Comparison of ENCODE assay signal across 14 mouse cellular contexts in genomic region chr11:116076266-116076540, GRCm38 (mm10). TPM values are rescaled to one million over a fixed set of nuclear protein-coding genes. Genes with fewer than 3 reads are reported as not detected.
DNase-seq lines count a peak whose midpoint lies in the region; ATAC-seq and TF ChIP-seq lines count a peak whose summit lies in the region.
"Had no signal": no experiment of that assay in that cellular context is flagged by ENCODE, and none has a peak within 500 bp of the region (broad histone marks: within the 10 kb centered on the region; RNA-seq: fewer than 3 reads in every experiment).

No protein-coding gene starts in this region.

- H3K9me3 ChIP-seq in forebrain, embryonic 14.5 days (replicated peaks; ENCODE audit: control insufficient read depth, low read length): no peaks in the 10 kb centered on the region
- H3K9me3 ChIP-seq in forebrain, embryonic 11.5 days (ENCODE audit: control insufficient read depth, low read length): no peaks in the 10 kb centered on the region
- H3K9me3 ChIP-seq in lung, postnatal 0 days (ENCODE audit: low read length): no peaks in the 10 kb centered on the region
- H3K9me3 ChIP-seq in embryonic facial prominence, embryonic 13.5 days: no peaks in the 10 kb centered on the region
- H3K9me3 ChIP-seq: midbrain, embryonic 15.5 days; neural tube, embryonic 13.5 days had no signal

- TF ChIP-seq EP300 in lung, postnatal 0 days (IDR thresholded peaks at IDR 0.05): no peak

- H3K4me2 ChIP-seq in forebrain, embryonic 14.5 days (ENCODE audit: low read length): no peak overlapping the region
- H3K4me2 ChIP-seq in forebrain, embryonic 11.5 days (ENCODE audit: low read depth, low read length, severe bottlenecking): no peak overlapping the region
- H3K4me2 ChIP-seq in lung, postnatal 0 days (replicated peaks; ENCODE audit: low read depth, low read length): peak overlapping the region; percentile 61
- no peak overlapping the region for H3K4me2 ChIP-seq in embryonic facial prominence, embryonic 13.5 days
- H3K4me2 ChIP-seq: midbrain, embryonic 15.5 days; neural tube, embryonic 13.5 days had no signal

- peak overlapping the region; percentile 8; the same call in 1 of the 2 replicates for H3K9ac ChIP-seq in forebrain, embryonic 14.5 days (ENCODE audit: low read length)
- H3K9ac ChIP-seq in forebrain, embryonic 11.5 days (ENCODE audit: low read length): no peak overlapping the region
- H3K9ac ChIP-seq in lung, postnatal 0 days (replicated peaks; ENCODE audit: low read depth): no peak overlapping the region
- H3K9ac ChIP-seq in embryonic facial prominence, embryonic 13.5 days: no peak overlapping the region
- H3K9ac ChIP-seq: midbrain, embryonic 15.5 days; neural tube, embryonic 13.5 days had no signal

- no peak overlapping the region for H3K27ac ChIP-seq in forebrain, embryonic 14.5 days (ENCODE audit: low read depth, low read length)
- H3K27ac ChIP-seq in forebrain, embryonic 11.5 days (ENCODE audit: low read depth, low read length): no peak overlapping the region
- no peak overlapping the region for H3K27ac ChIP-seq in lung, postnatal 0 days (ENCODE audit: low read length)
- no peak overlapping the region for H3K27ac ChIP-seq in embryonic facial prominence, embryonic 13.5 days
- no peak overlapping the region for H3K27ac ChIP-seq in small intestine, adult 2 months (ENCODE audit: insufficient read depth, low read depth, low read length)
- H3K27ac ChIP-seq: midbrain, embryonic 15.5 days; neural tube, embryonic 13.5 days had no signal

- TF ChIP-seq CTCF in lung, postnatal 0 days (IDR thresholded peaks at IDR 0.05): 0 out of 2 replicates have a peak, but pooled peaks have one; percentile 6
- no peak for TF ChIP-seq CTCF in small intestine, adult 2 months (IDR thresholded peaks at IDR 0.05; ENCODE audit: extremely low read depth, insufficient read length, insufficient replicate concordance, low read depth, low read length)

- no peaks in the 10 kb centered on the region for H3K4me1 ChIP-seq in forebrain, embryonic 14.5 days (ENCODE audit: control insufficient read depth, insufficient read depth, low read length)
- peaks cover 8% of the 10 kb centered on the region for H3K4me1 ChIP-seq in forebrain, embryonic 11.5 days (replicated peaks; ENCODE audit: control insufficient read depth, insufficient read depth, low read length)
- H3K4me1 ChIP-seq in lung, postnatal 0 days (ENCODE audit: insufficient read depth, low read depth, low read length): peaks cover 4% of the 10 kb centered on the region; the same call in 1 of the 2 replicates
- H3K4me1 ChIP-seq in embryonic facial prominence, embryonic 13.5 days: peaks cover 20% of the 10 kb centered on the region
- peaks cover 14% of the 10 kb centered on the region for H3K4me1 ChIP-seq in small intestine, adult 2 months (ENCODE audit: control insufficient read depth, insufficient read depth, insufficient read length, low read length)

- TF ChIP-seq POLR2A in small intestine, adult 2 months (IDR thresholded peaks at IDR 0.05; ENCODE audit: low read depth, low read length): no peak

- 63% methylated on average over 7 of the region's 7 CpGs for WGBS in forebrain, embryonic 14.5 days
- 65% methylated on average over 7 of the region's 7 CpGs for WGBS in forebrain, embryonic 11.5 days
- 69% methylated on average over 7 of the region's 7 CpGs for WGBS in lung, postnatal 0 days
- 60% methylated on average over 7 of the region's 7 CpGs for WGBS in embryonic facial prominence, embryonic 13.5 days
- WGBS in small intestine, adult 2 months: 87% methylated on average over 7 of the region's 7 CpGs

- no peaks in the 10 kb centered on the region for H3K27me3 ChIP-seq in forebrain, embryonic 14.5 days (replicated peaks; ENCODE audit: control insufficient read depth, insufficient read depth, low read length)
- H3K27me3 ChIP-seq in forebrain, embryonic 11.5 days (ENCODE audit: control insufficient read depth, insufficient read depth, low read length): no peaks in the 10 kb centered on the region
- no peaks in the 10 kb centered on the region for H3K27me3 ChIP-seq in lung, postnatal 0 days (replicated peaks; ENCODE audit: insufficient read depth, low read length)
- no peaks in the 10 kb centered on the region for H3K27me3 ChIP-seq in embryonic facial prominence, embryonic 13.5 days
- no peaks in the 10 kb centered on the region for H3K27me3 ChIP-seq in small intestine, adult 2 months (ENCODE audit: control insufficient read depth, insufficient read depth, low read length)
- H3K27me3 ChIP-seq: midbrain, embryonic 15.5 days; neural tube, embryonic 13.5 days had no signal

- no peak for ATAC-seq in forebrain, embryonic 14.5 days
- no peak for ATAC-seq in forebrain, embryonic 11.5 days (replicated peaks; ENCODE audit: low FRiP score)
- ATAC-seq in lung, postnatal 0 days: no peak
- ATAC-seq in embryonic facial prominence, embryonic 13.5 days (ENCODE audit: insufficient number of reproducible peaks, insufficient read depth, low FRiP score, low TSS enrichment, low read depth): 0 out of 2 replicates have a peak, but pooled peaks have one; percentile 29
- ATAC-seq: forebrain, embryonic 16.5 days; midbrain, embryonic 15.5 days had no signal

- peaks cover 28% of the 10 kb centered on the region for H3K36me3 ChIP-seq in forebrain, embryonic 14.5 days (ENCODE audit: control insufficient read depth, insufficient read depth, low read length)
- H3K36me3 ChIP-seq in forebrain, embryonic 11.5 days (ENCODE audit: control insufficient read depth, insufficient read depth, low read length): peaks cover 6% of the 10 kb centered on the region
- peaks cover 13% of the 10 kb centered on the region; the same call in 1 of the 2 replicates for H3K36me3 ChIP-seq in lung, postnatal 0 days (ENCODE audit: insufficient read depth, low read length)
- peaks cover 27% of the 10 kb centered on the region for H3K36me3 ChIP-seq in embryonic facial prominence, embryonic 13.5 days
- peaks cover 27% of the 10 kb centered on the region for H3K36me3 ChIP-seq in small intestine, adult 2 months (ENCODE audit: control insufficient read depth, insufficient read depth, low read length)

- H3K4me3 ChIP-seq in forebrain, embryonic 14.5 days (ENCODE audit: low read depth, low read length): no peak overlapping the region
- no peak overlapping the region for H3K4me3 ChIP-seq in forebrain, embryonic 11.5 days (ENCODE audit: low read depth, low read length)
- no peak overlapping the region for H3K4me3 ChIP-seq in lung, postnatal 0 days (ENCODE audit: low read depth, low read length)
- no peak overlapping the region for H3K4me3 ChIP-seq in embryonic facial prominence, embryonic 13.5 days
- peak overlapping the region; percentile 55 for H3K4me3 ChIP-seq in small intestine, adult 2 months (ENCODE audit: low read depth, low read length)
- H3K4me3 ChIP-seq: midbrain, embryonic 15.5 days; neural tube, embryonic 13.5 days had no signal

- DNase-seq in forebrain, embryonic 14.5 days (ENCODE audit: low spot score): no peak
- DNase-seq in forebrain, embryonic 11.5 days (ENCODE audit: low spot score): no peak
- DNase-seq in lung, postnatal 0 days (ENCODE audit: low spot score): no peak
- DNase-seq in lung, postnatal 36 days: no peak
- no peak for DNase-seq in frontal cortex, postnatal 14 days (ENCODE audit: low spot score in 2 of 2)
- no peak for DNase-seq in kidney, postnatal 36 days
- DNase-seq: adrenal gland, adult 8-10 months; kidney, postnatal 10 days had no signal

RNA-seq across cellular contexts. Expression of gene Unc13d, which starts 1.6 kb away (rescaled TPM):
- 0.19 and 0.62 TPM in 2 replicates for polyA plus RNA-seq in forebrain, embryonic 14.5 days (2014; fragmentation: Nextera tagmentation; extraction: Ambion mirVana)
- 1.6 and 2.2 TPM in 2 replicates for polyA plus RNA-seq in forebrain, embryonic 11.5 days (2014; fragmentation: Nextera tagmentation; extraction: Ambion mirVana)
- polyA plus RNA-seq in lung, postnatal 0 days (2015; fragmentation: Nextera tagmentation; extraction: Ambion mirVana): 14.9 and 25.3 TPM in 2 replicates
- 2.7 and 2.9 TPM in 2 replicates for polyA plus RNA-seq in embryonic facial prominence, embryonic 13.5 days (2015; fragmentation: Nextera tagmentation; extraction: Ambion mirVana)
- polyA plus RNA-seq in small intestine, adult 2 months (2012; rRNA removed): 5.8 and 7.1 TPM in 2 replicates

RNA-seq across cellular contexts. Expression of gene Wbp2, which starts 10.6 kb away (rescaled TPM):
- polyA plus RNA-seq in forebrain, embryonic 14.5 days (2014; fragmentation: Nextera tagmentation; extraction: Ambion mirVana): 145 and 166 TPM in 2 replicates
- 100.0 and 111 TPM in 2 replicates for polyA plus RNA-seq in forebrain, embryonic 11.5 days (2014; fragmentation: Nextera tagmentation; extraction: Ambion mirVana)
- 84.8 and 108 TPM in 2 replicates for polyA plus RNA-seq in lung, postnatal 0 days (2015; fragmentation: Nextera tagmentation; extraction: Ambion mirVana)
- 48.8 and 52.0 TPM in 2 replicates for polyA plus RNA-seq in embryonic facial prominence, embryonic 13.5 days (2015; fragmentation: Nextera tagmentation; extraction: Ambion mirVana)
- polyA plus RNA-seq in small intestine, adult 2 months (2012; rRNA removed): 139 and 334 TPM in 2 replicates

RNA-seq across cellular contexts. Expression of gene Unk, which starts 46.1 kb away (rescaled TPM):
- polyA plus RNA-seq in forebrain, embryonic 14.5 days (2014; fragmentation: Nextera tagmentation; extraction: Ambion mirVana): 23.4 and 24.9 TPM in 2 replicates
- 40.7 and 48.5 TPM in 2 replicates for polyA plus RNA-seq in forebrain, embryonic 11.5 days (2014; fragmentation: Nextera tagmentation; extraction: Ambion mirVana)
- polyA plus RNA-seq in lung, postnatal 0 days (2015; fragmentation: Nextera tagmentation; extraction: Ambion mirVana): 14.5 and 15.0 TPM in 2 replicates
- polyA plus RNA-seq in embryonic facial prominence, embryonic 13.5 days (2015; fragmentation: Nextera tagmentation; extraction: Ambion mirVana): 40.7 and 44.9 TPM in 2 replicates
- 10.4 and 21.5 TPM in 2 replicates for polyA plus RNA-seq in small intestine, adult 2 months (2012; rRNA removed)

RNA-seq across cellular contexts. Expression of gene H3f3b, which starts 48.4 kb away (rescaled TPM):
- polyA plus RNA-seq in forebrain, embryonic 14.5 days (2014; fragmentation: Nextera tagmentation; extraction: Ambion mirVana): 2,620 and 3,081 TPM in 2 replicates
- 1,836 and 1,931 TPM in 2 replicates for polyA plus RNA-seq in forebrain, embryonic 11.5 days (2014; fragmentation: Nextera tagmentation; extraction: Ambion mirVana)
- polyA plus RNA-seq in lung, postnatal 0 days (2015; fragmentation: Nextera tagmentation; extraction: Ambion mirVana): 1,667 and 1,708 TPM in 2 replicates
- 2,264 and 2,363 TPM in 2 replicates for polyA plus RNA-seq in embryonic facial prominence, embryonic 13.5 days (2015; fragmentation: Nextera tagmentation; extraction: Ambion mirVana)
- 48.6 and 118 TPM in 2 replicates for polyA plus RNA-seq in small intestine, adult 2 months (2012; rRNA removed)

RNA-seq across cellular contexts. Expression of gene Trim47, which starts 50.8 kb away (rescaled TPM):
- 4.0 and 6.0 TPM in 2 replicates for polyA plus RNA-seq in forebrain, embryonic 14.5 days (2014; fragmentation: Nextera tagmentation; extraction: Ambion mirVana)
- polyA plus RNA-seq in forebrain, embryonic 11.5 days (2014; fragmentation: Nextera tagmentation; extraction: Ambion mirVana): 3.4 and 3.8 TPM in 2 replicates
- 26.3 and 28.8 TPM in 2 replicates for polyA plus RNA-seq in lung, postnatal 0 days (2015; fragmentation: Nextera tagmentation; extraction: Ambion mirVana)
- 8.6 and 9.4 TPM in 2 replicates for polyA plus RNA-seq in embryonic facial prominence, embryonic 13.5 days (2015; fragmentation: Nextera tagmentation; extraction: Ambion mirVana)
- polyA plus RNA-seq in small intestine, adult 2 months (2012; rRNA removed): 28.3 and 28.5 TPM in 2 replicates
- polyA plus RNA-seq: CD4-positive, CD25-positive, alpha-beta regulatory T cell, adult 4 months had no signal
